Mouse (Mus musculus): ENCODE measurements at regions not wholly inside any gene's neighbourhood (a gene's known extent, or its start where the extent isn't known, plus 50 kb on each side); places are given as distances from the start of the nearest gene placed in this dataset.

GRCm38 (mm10) chr12:35246226-35247014, 199.4 kb downstream of the Snx13 start:
- no peaks in the 10 kb centered on the region for H3K27me3 ChIP-seq (ENCODE audit: control insufficient read depth, insufficient read depth, insufficient read length)
- H3K36me3 ChIP-seq (ENCODE audit: control insufficient read depth, insufficient read depth), result no peaks in the 10 kb centered on the region
- TF ChIP-seq MYOD1 (IDR thresholded peaks at IDR 0.05; ENCODE audit: control insufficient read depth in 1 of 3, insufficient read length in 2 of 3, low read depth in 2 of 3) (no peak), CEBPB (IDR thresholded peaks at IDR 0.05; ENCODE audit: insufficient read depth, poor library complexity, severe bottlenecking) (peak; percentile 95), E2F4 (IDR thresholded peaks at IDR 0.05; ENCODE audit: insufficient read depth) (no peak)
- H3K4me3 ChIP-seq, result no peak overlapping the region
- H3K4me2 ChIP-seq (ENCODE audit: low read depth), result peak overlapping the region; percentile 39
- no peak overlapping the region for H3ac ChIP-seq (ENCODE audit: control insufficient read depth, insufficient read length)
- H3K79me2 ChIP-seq (ENCODE audit: control insufficient read depth, insufficient read depth), result no peaks in the 10 kb centered on the region

DNA sequence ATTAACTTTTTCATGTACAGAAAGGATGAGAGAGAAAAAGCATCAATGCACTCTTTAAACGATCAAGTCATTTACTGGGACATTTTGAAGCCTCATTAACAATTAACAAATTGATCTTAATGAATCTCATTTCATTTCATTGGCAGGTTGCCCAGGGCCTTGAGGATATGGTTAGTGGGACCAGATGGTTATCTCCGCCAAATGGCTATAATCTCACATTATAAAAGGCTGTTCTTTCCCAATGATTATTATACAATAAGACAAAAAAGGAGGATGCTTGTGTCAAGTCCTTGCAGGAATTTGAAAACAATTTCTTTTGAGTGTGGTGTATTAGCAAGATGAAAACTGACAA, 185.3 kb downstream of the Snx13 start:
- H3K36me3 ChIP-seq (ENCODE audit: control insufficient read depth, insufficient read depth), result no peaks in the 10 kb centered on the region
- TF ChIP-seq MYOG (IDR thresholded peaks at IDR 0.05; ENCODE audit: control insufficient read depth in 1 of 3, insufficient read depth in 1 of 3, insufficient read length in 2 of 3, low read depth in 2 of 3), result no peak
- no peak for TF ChIP-seq REST (IDR thresholded peaks at IDR 0.05; ENCODE audit: insufficient read depth, insufficient read length)
- TF ChIP-seq SRF (IDR thresholded peaks at IDR 0.05; ENCODE audit: control insufficient read depth, insufficient read length, low read depth), result no peak
- no peak for TF ChIP-seq TCF3 (IDR thresholded peaks at IDR 0.05; ENCODE audit: insufficient read length, low read depth)
- H3ac ChIP-seq (ENCODE audit: control insufficient read depth, insufficient read length), result no peak overlapping the region
- H3K79me2 ChIP-seq (ENCODE audit: control insufficient read depth, insufficient read depth), result no peaks in the 10 kb centered on the region
- H3K4me2 ChIP-seq (ENCODE audit: low read depth), result no peak overlapping the region
- H3K27me3 ChIP-seq (ENCODE audit: control insufficient read depth, insufficient read depth, insufficient read length), result no peaks in the 10 kb centered on the region
- no peak overlapping the region for H3K4me3 ChIP-seq

- Histone ChIP-seq H3K79me2 (ENCODE audit: control insufficient read depth, insufficient read depth) (no peaks in the 10 kb centered on the region), H3K4me3 (no peak overlapping the region), H3K36me3 (ENCODE audit: control insufficient read depth, insufficient read depth) (no peaks in the 10 kb centered on the region), H3K27me3 (ENCODE audit: control insufficient read depth, insufficient read depth, insufficient read length) (no peaks in the 10 kb centered on the region), H3K4me2 (ENCODE audit: low read depth) (no peak overlapping the region), H3ac (ENCODE audit: control insufficient read depth, insufficient read length) (no peak overlapping the region)
- TF ChIP-seq CEBPB (IDR thresholded peaks at IDR 0.05; ENCODE audit: insufficient read depth, poor library complexity, severe bottlenecking) (no peak), REST (IDR thresholded peaks at IDR 0.05; ENCODE audit: insufficient read depth, insufficient read length) (no peak), MYOD1 (IDR thresholded peaks at IDR 0.05; ENCODE audit: control insufficient read depth in 1 of 3, insufficient read length in 2 of 3, low read depth in 2 of 3) (no peak), TCF3 (IDR thresholded peaks at IDR 0.05; ENCODE audit: insufficient read length, low read depth) (no peak), USF1 (IDR thresholded peaks at IDR 0.05; ENCODE audit: low read depth) (no peak), POLR2AphosphoS2 (IDR thresholded peaks at IDR 0.05; ENCODE audit: insufficient read length, low read depth) (no peak), SRF (IDR thresholded peaks at IDR 0.05; ENCODE audit: control insufficient read depth, insufficient read length, low read depth) (no peak), POLR2A (IDR thresholded peaks at IDR 0.05; ENCODE audit: insufficient read length, low read depth) (no peak), E2F4 (IDR thresholded peaks at IDR 0.05; ENCODE audit: insufficient read depth) (no peak), TCF12 (IDR thresholded peaks at IDR 0.05; ENCODE audit: insufficient read depth, poor library complexity, severe bottlenecking) (no peak), MYOG (IDR thresholded peaks at IDR 0.05; ENCODE audit: control insufficient read depth in 1 of 3, insufficient read depth in 1 of 3, insufficient read length in 2 of 3, low read depth in 2 of 3) (no peak), MAX (IDR thresholded peaks at IDR 0.05; ENCODE audit: low read depth) (no peak)
Measured at GRCm38 (mm10) chr12:35231414-35232321, 184.7 kb downstream of the Snx13 start.

- no peak overlapping the region for H3K4me2 ChIP-seq (ENCODE audit: low read depth)
- no peaks in the 10 kb centered on the region for H3K36me3 ChIP-seq (ENCODE audit: control insufficient read depth, insufficient read depth)
- no peak overlapping the region for H3ac ChIP-seq (ENCODE audit: control insufficient read depth, insufficient read length)
- H3K79me2 ChIP-seq (ENCODE audit: control insufficient read depth, insufficient read depth), result no peaks in the 10 kb centered on the region
- H3K27me3 ChIP-seq (ENCODE audit: control insufficient read depth, insufficient read depth, insufficient read length), result no peaks in the 10 kb centered on the region
- no peak for TF ChIP-seq SRF (IDR thresholded peaks at IDR 0.05; ENCODE audit: control insufficient read depth, insufficient read length, low read depth)
- no peak for TF ChIP-seq MAX (IDR thresholded peaks at IDR 0.05; ENCODE audit: low read depth)
- TF ChIP-seq POLR2AphosphoS2 (IDR thresholded peaks at IDR 0.05; ENCODE audit: insufficient read length, low read depth), result no peak
- TF ChIP-seq MYOD1 (IDR thresholded peaks at IDR 0.05; ENCODE audit: control insufficient read depth in 1 of 3, insufficient read length in 2 of 3, low read depth in 2 of 3), result no peak
- TF ChIP-seq CEBPB (IDR thresholded peaks at IDR 0.05; ENCODE audit: insufficient read depth, poor library complexity, severe bottlenecking), result no peak
- no peak for TF ChIP-seq POLR2A (IDR thresholded peaks at IDR 0.05; ENCODE audit: insufficient read length, low read depth)
- no peak for TF ChIP-seq MYOG (IDR thresholded peaks at IDR 0.05; ENCODE audit: control insufficient read depth in 1 of 3, insufficient read depth in 1 of 3, insufficient read length in 2 of 3, low read depth in 2 of 3)
- no peak for TF ChIP-seq REST (IDR thresholded peaks at IDR 0.05; ENCODE audit: insufficient read depth, insufficient read length)
- no peak for TF ChIP-seq E2F4 (IDR thresholded peaks at IDR 0.05; ENCODE audit: insufficient read depth)
- no peak for TF ChIP-seq TCF3 (IDR thresholded peaks at IDR 0.05; ENCODE audit: insufficient read length, low read depth)
- H3K4me3 ChIP-seq, result no peak overlapping the region
Measured at GRCm38 (mm10) chr12:35220429-35220828, 173.4 kb downstream of the Snx13 start.

GRCm38 (mm10) chr12:35220002-35220401, 173.0 kb downstream of the Snx13 start:
- Histone ChIP-seq H3K4me2 (ENCODE audit: low read depth) (no peak overlapping the region), H3K27me3 (ENCODE audit: control insufficient read depth, insufficient read depth, insufficient read length) (no peaks in the 10 kb centered on the region), H3K4me3 (no peak overlapping the region), H3K79me2 (ENCODE audit: control insufficient read depth, insufficient read depth) (no peaks in the 10 kb centered on the region), H3K36me3 (ENCODE audit: control insufficient read depth, insufficient read depth) (no peaks in the 10 kb centered on the region), H3ac (ENCODE audit: control insufficient read depth, insufficient read length) (no peak overlapping the region)
- TF ChIP-seq POLR2A (IDR thresholded peaks at IDR 0.05; ENCODE audit: insufficient read length, low read depth) (no peak), SRF (IDR thresholded peaks at IDR 0.05; ENCODE audit: control insufficient read depth, insufficient read length, low read depth) (no peak)
